Mouse (Mus musculus) subcutaneous adipose tissue, adult 2 months (tissue): Measurements from ENCODE around the gene Gm17651. TPM values are rescaled to one million over a fixed set of nuclear protein-coding genes. Genes with fewer than 3 reads are reported as not detected.

ENCODE experiments used
- polyA plus RNA-seq: library from polyadenylated mRNA; depleted of rRNA; stranded (reverse); fragments of >200 nt; gene quantifications from 2 replicates; pipeline ENCODE4 v1.2.3, GENCODE M21; 2012; ENCODE audit warnings: low replicate concordance; rRNA removed

The Gm17651 gene
- not detected in 2 replicates for polyA plus RNA-seq

GRCm38 (mm10) chr3:97674644-97675110, at the start of gene Gm17651:
Gene Gm17651, minus strand, starts transcription at chr3:97674694.

GRCm38 (mm10) chr3:97657655-97658411, 16.7 kb downstream of the Gm17651 start, which contains the start of gene Prkab2:
Gene Prkab2, plus strand, starts transcription at chr3:97658193.

GRCm38 (mm10) chr3:97628391-97629001, 46.0 kb downstream of the Gm17651 start, which contains the start of gene Fmo5:
Gene Fmo5, plus strand, starts transcription at chr3:97628804.

Other genes with a start within 250 kb of the Gm17651 start
- 3.8 and 6.2 TPM in 2 replicates for gene Chd1l, start 64.5 kb downstream of the Gm17651 start, polyA plus RNA-seq
- gene Fmo5, start 45.9 kb downstream of the Gm17651 start, polyA plus RNA-seq, result 10.5 and 16.1 TPM in 2 replicates
- 11.6 and 14.3 TPM in 2 replicates for gene Prkab2, start 16.5 kb downstream of the Gm17651 start, polyA plus RNA-seq
- 30.0 and 34.8 TPM in 2 replicates for gene Pde4dip, start 214.0 kb upstream of the Gm17651 start, polyA plus RNA-seq
- 42.4 and 44.1 TPM in 2 replicates for gene Sec22b, start 226.5 kb upstream of the Gm17651 start, polyA plus RNA-seq